Mouse (Mus musculus): ENCODE data around the gene Pafah1b2.

Pafah1b2 gene

GRCm38 (mm10) chr9:46027994-46028393, 15.5 kb upstream of the Pafah1b2 start:
- DNase-seq (ENCODE audit: low read depth in 2 of 2, low spot score in 2 of 2), result no peak

- no peak for DNase-seq (ENCODE audit: low read depth in 2 of 2, low spot score in 2 of 2)
Observed at GRCm38 (mm10) chr9:46026058-46026849, 13.8 kb upstream of the Pafah1b2 start.

DNA sequence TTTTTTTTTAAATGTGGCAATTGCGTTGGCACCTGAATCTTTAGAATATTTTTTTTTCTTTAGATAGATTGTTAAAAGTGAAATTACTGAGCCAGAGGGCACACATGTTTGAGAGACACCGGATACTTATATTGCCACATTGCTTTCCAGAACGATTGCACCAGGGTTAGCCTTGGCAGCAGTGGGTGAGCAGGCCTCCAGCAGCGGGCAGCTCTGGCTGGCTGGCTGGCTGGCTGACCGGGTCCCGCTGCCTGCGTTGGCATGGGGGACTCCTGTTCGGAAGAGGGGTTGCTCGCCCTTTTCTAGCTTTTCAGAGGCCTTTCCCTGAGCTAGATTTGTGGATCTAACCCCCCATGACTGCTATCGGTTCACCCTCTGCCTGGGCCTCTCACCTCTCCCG, 11.1 kb upstream of the Pafah1b2 start:
- no peak for DNase-seq (ENCODE audit: low read depth in 2 of 2, low spot score in 2 of 2)

GRCm38 (mm10) chr9:46019975-46020374, 7.5 kb upstream of the Pafah1b2 start:
- DNase-seq (ENCODE audit: low read depth in 2 of 2, low spot score in 2 of 2), result no peak

- DNase-seq (ENCODE audit: low read depth in 2 of 2, low spot score in 2 of 2), result no peak
Observed at GRCm38 (mm10) chr9:46018316-46018715, 5.8 kb upstream of the Pafah1b2 start.

DNA sequence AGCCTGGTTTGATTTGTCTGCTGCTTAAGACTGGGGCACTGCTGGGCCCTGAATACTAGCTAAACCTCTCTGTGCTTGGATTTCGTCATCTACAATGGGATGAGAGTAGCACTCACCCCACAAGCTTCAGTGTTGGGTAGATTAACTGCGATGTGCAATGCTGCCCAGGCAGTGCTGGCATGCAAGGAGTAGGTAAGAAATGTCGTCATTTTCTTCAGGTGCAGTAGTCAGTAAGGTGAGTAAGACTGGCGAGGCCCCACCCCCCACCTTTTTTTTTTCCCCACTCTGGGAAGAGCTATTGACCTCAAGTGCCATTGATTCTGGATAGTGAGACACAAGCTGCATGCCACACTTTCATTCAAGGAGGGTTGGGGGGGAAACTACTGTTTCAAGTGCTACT, 3.9 kb upstream of the Pafah1b2 start:
- no peak for DNase-seq (ENCODE audit: low read depth in 2 of 2, low spot score in 2 of 2)

- DNase-seq (ENCODE audit: low read depth in 2 of 2, low spot score in 2 of 2), result no peak
Observed at GRCm38 (mm10) chr9:46015831-46016230, 3.3 kb upstream of the Pafah1b2 start.

- DNase-seq (ENCODE audit: low read depth in 2 of 2, low spot score in 2 of 2), result peak in 1 of 2 experiments; percentile 10
Observed at GRCm38 (mm10) chr9:46015081-46015551, 2.6 kb upstream of the Pafah1b2 start.

DNA sequence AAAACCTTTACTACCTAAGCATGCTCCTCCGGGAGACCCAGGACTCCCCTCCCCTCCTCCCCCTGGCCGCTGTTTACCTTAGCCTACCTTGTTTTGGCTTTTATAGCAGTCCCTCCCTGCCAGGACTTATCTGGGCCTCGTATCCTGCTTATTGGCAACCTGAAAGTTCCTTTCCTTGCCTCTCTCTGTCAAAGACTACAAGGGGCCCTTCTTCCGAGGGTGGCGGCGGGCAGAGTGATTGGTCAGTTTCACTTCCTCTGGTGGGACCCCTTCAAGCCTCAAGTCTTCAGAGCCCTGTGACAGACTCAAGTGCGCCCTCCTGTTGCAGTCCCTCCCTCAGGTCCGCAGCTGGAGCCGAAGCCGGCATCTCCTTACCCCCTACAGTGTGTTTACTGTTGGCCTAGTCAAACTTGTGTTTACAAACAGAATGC, 1.8 kb upstream of the Pafah1b2 start:
- DNase-seq (ENCODE audit: low read depth in 2 of 2, low spot score in 2 of 2), result peak; percentile 10 to 32

- no peak for DNase-seq (ENCODE audit: low read depth in 2 of 2, low spot score in 2 of 2)
Observed at GRCm38 (mm10) chr9:46013616-46014015, 1.1 kb upstream of the Pafah1b2 start.

DNA sequence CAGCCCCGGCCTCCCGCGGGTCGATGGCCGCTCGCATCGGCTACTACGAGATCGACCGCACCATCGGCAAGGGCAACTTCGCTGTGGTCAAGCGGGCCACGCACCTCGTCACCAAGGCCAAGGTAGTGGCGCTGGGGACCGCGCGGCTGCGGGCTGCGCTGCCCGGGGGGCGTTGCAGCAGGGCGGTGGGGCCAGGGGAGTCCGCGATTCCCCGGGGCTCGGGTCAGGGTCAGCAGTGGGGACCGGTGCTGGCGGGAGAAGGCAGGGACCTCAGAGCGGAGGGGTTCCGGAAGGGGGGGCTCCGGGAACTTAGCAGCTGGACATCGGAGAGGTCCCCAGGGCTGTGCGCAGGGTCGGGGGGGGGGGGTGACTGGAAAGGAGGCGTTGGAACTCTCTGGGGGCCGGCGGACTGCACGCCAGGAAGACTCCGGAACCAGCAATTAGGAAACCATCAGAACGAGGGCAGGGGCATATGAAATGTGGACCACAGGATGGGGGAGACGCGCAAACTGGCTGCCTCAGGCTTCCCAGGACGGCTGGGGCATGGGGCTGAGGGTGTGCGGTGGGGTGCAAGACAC, 608 bp upstream of the Pafah1b2 start:
- DNase-seq (ENCODE audit: low read depth in 2 of 2, low spot score in 2 of 2), result peak; percentile 10 to 25

GRCm38 (mm10) chr9:46011094-46011970, 1.2 kb downstream of the Pafah1b2 start:
- DNase-seq (ENCODE audit: low read depth in 2 of 2, low spot score in 2 of 2), result no peak

GRCm38 (mm10) chr9:46009669-46009983, 2.9 kb downstream of the Pafah1b2 start:
- no peak for DNase-seq (ENCODE audit: low read depth in 2 of 2, low spot score in 2 of 2)

DNA sequence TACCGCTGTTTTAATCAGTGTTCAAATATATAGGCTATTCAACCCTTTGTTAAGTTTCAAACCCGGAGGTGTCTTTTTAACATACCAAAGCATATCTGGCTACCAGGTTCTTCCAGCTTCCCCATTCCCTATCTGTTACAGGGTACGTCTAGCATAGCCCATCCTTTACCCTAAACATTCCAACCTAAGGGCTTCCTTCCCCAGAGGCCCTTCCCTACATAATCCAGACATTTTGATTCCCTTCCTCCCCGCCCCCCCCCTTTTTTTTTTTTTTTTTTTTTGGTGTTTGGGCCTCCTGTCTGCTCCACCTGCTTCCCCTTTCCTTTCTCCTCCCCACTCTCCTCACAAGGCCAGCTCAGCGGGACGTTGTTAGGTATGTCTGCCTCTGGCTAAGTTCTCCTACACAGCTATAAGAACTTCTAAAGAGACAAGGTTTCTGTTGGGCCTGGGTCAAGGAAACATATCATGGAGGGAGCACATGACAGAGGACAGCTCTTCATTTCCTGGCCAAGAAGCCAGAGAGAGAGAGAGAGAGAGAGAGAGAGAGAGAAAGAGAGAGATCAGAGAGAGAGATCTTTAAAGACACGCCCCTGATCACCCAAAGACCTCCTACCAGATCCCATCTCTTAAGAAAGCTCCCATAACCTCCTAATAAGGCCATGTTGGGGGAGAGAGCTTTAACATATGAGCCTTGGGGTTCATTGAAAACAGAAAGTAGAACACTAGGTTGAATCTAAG, 3.4 kb downstream of the Pafah1b2 start:
- DNase-seq (ENCODE audit: low read depth in 2 of 2, low spot score in 2 of 2), result no peak

DNA sequence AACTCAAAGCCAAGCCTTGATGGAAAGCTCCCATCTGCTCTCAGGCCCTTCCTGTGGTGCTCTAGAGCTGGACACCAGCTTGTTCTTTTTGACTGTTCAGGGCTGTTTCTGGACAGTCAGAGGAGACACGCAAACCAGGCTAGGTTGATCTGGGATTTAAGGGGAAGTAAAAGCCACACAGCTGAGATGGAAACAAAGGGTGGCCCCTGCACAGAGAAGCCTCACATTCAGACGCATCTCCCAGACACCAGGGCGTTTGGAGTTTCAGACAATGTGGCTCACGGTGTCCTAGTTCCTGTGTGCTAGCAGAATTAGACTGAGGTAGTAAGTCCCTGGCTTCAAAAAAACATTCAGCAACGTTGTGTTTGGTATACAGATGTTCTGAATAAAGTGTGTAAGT, 6.3 kb downstream of the Pafah1b2 start:
- no peak for DNase-seq (ENCODE audit: low read depth in 2 of 2, low spot score in 2 of 2)

DNA sequence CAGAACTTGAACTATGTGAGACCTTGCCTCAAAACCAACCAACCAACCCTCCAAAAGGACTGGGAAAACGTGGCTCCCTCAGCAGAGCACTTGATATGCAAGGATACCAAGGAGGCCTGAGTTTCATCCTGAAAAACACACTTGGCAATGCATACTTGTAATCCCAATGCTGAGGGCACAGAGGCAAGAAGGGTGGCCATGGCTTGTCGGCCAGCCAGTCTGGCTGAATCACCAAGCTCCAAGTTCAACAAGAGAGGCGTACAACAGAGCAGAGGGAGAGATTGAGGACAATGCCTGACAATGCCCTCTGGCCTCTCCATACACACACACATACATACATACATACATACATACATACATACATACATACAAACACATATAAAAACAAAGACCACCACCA, 8.0 kb downstream of the Pafah1b2 start:
- DNase-seq (ENCODE audit: low read depth in 2 of 2, low spot score in 2 of 2), result no peak

DNA sequence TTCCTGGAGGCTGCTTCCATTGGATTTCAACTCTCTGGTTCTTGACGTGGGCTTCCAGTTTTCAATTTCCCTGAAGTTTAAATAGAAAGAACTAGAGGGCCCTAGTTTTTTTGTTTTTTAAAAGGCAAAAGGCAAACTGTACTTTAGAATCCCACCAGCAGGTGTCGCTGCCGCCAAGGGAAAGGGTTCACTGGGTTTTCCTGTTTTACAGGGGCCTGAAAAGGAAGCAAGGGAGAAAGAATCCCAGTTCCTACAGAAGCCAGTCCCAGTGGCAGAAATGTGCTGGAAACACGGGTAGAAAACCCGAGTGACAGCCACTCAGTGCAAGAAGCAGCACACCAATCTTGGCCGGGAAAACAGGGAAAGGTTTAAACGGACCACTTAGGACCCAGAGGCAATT, 8.8 kb downstream of the Pafah1b2 start:
- peak; percentile 66 to 73 for DNase-seq (ENCODE audit: low read depth in 2 of 2, low spot score in 2 of 2)

DNA sequence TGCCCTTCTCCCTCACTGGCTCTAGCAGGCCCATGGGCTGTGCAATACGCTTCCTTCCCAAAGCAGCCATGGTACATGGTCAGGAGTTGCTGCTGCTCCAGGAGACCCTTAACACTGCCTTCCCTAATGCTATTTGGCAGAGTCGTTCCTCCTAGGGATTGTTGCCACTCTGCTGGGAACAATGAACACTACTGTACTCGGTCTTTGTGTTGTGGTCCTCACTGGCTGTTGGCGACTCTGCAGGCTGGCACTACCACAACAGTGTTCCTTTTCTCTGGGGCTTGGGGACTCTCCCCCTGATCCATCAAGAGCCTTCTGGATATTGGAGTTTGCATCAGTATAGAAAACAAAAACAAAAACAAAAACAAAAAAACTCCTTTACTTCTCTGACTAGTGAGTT, 13.5 kb downstream of the Pafah1b2 start:
- DNase-seq (ENCODE audit: low read depth in 2 of 2, low spot score in 2 of 2), result no peak

DNA sequence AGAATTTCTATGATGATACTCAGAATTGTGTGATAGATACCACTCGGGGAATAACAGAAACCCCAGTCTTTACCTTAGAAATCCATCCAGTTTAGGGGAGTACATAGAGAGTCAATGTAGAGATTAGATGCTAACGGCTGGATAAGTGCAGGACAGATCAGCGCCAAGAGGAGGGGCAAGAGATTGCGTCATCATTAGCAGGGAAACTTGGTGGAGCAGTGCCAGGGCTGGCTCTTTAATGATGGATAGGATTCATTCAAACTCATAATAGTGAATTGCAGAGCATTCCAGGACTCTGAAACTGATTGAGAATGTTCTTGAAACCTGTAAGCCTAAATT, 27.3 kb downstream of the Pafah1b2 start:
- no peak for DNase-seq (ENCODE audit: low read depth in 2 of 2, low spot score in 2 of 2)

DNA sequence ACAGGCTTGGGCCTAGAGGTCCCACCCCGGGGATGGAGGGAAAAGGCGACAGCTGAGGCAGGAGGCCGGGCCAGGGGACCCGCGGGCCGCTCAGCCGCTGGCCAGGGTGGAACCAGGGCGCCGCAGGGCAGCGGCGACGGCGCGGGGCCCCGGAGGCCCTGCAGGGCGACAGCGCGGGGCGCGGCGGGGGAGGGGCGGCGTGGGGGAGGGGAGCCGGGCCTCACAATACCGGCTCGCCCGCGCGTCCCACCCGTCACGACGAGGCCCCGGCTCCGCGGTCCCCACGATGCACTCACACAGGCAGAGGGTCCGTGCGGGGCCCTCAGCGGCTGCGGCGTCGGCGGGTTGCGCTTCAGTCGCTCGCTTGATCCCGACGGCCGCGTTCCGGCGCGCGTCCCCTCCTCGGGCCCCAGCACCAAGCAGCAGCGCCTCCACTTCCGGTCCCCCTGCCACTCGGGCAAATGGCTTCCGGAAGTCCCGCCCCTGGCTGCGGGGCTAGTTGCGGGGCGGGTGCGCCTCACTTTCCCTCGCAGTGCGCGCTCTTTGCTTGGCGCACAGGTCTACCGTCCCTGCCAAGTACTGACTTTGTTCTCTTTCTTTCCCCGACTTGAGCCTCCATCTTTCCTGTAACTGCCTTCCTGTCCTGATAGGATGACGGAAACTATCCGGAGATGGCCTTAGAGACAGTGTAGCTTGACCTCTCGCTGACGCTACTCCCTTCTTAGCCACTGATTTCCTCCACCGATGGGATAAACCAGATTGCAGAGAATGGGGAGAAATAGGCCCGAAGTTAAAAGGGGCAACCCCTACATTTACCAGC, 27.9 kb downstream of the Pafah1b2 start:
- DNase-seq (ENCODE audit: low read depth in 2 of 2, low spot score in 2 of 2), result peak; percentile 79 to 86
